Mouse (Mus musculus) liver, embryonic 16.5 days (tissue): Measurements from ENCODE around the gene 1110059E24Rik. TPM values are rescaled to one million over a fixed set of nuclear protein-coding genes. Genes with fewer than 3 reads are reported as not detected.

Experiments
- ATAC-seq: fragments of 200-750 bp; cut with Nextera tagmentation; 2 replicates; pipeline ENCODE4 v1.8.0; 2017; ENCODE audit warnings: low read depth, mild to moderate bottlenecking, moderate number of reproducible peaks, moderate library complexity
- H3K27ac ChIP-seq: fragments of 300-500 bp; sonication (generic); 2 replicates; pipeline ENCODE4 v1.5.1; 2014; ENCODE audit warnings: mild to moderate bottlenecking, low read length
- H3K27me3 ChIP-seq: fragments of 300-500 bp; sonication (generic); 2 replicates; pipeline ENCODE4 v1.6.1; 2014; ENCODE audit warnings: low read depth, low read length, mixed read lengths; ENCODE audit not compliant: control insufficient read depth, insufficient read depth
- H3K36me3 ChIP-seq: fragments of 300-500 bp; sonication (generic); 2 replicates; pipeline ENCODE4 v1.6.1; 2014; ENCODE audit warnings: mild to moderate bottlenecking; ENCODE audit not compliant: control insufficient read depth, insufficient read depth
- H3K4me1 ChIP-seq: fragments of 300-500 bp; sonication (generic); 2 replicates; pipeline ENCODE4 v1.6.1; 2014; ENCODE audit warnings: low read depth, low read length, mixed read lengths; ENCODE audit not compliant: control insufficient read depth
- H3K4me2 ChIP-seq: fragments of 300-500 bp; sonication (generic); 2 replicates; pipeline ENCODE4 v1.6.1; 2014; ENCODE audit warnings: low read depth, low read length, mixed read lengths
- H3K4me3 ChIP-seq: fragments of 300-500 bp; sonication (generic); 2 replicates; pipeline ENCODE4 v1.5.1; 2014; ENCODE audit warnings: low read depth, mild to moderate bottlenecking, low read length
- H3K9ac ChIP-seq: fragments of 300-500 bp; sonication (generic); 2 replicates; pipeline ENCODE4 v1.6.1; 2014; ENCODE audit warnings: low read depth, low read length
- H3K9me3 ChIP-seq: fragments of 300-500 bp; sonication (generic); replicated peaks from 2 replicates; pipeline ENCODE4 v1.6.1; 2016; ENCODE audit warnings: low read length; ENCODE audit not compliant: control insufficient read depth
- WGBS: fragments of 180-500 bp; shearing (Covaris S2); extraction: QIAGEN DNeasy Blood & Tissue Kit; methylation state at CpG from one replicate; pipeline ENCODE4 v1.1.7; 2014; ENCODE audit not compliant: insufficient replicate concordance; 5-methylcytosine and 5-hydroxymethylcytosine counted together
- polyA plus RNA-seq: library from polyadenylated mRNA; unstranded; fragments of >200 nt; fragmentation: Nextera tagmentation; extraction: Ambion mirVana; gene quantifications from 2 replicates; pipeline ENCODE4 v1.2.1, GENCODE M21; 2015

Gene 1110059E24Rik
- polyA plus RNA-seq, 1 experiment from 2014 or later: 12.7 TPM

DNA sequence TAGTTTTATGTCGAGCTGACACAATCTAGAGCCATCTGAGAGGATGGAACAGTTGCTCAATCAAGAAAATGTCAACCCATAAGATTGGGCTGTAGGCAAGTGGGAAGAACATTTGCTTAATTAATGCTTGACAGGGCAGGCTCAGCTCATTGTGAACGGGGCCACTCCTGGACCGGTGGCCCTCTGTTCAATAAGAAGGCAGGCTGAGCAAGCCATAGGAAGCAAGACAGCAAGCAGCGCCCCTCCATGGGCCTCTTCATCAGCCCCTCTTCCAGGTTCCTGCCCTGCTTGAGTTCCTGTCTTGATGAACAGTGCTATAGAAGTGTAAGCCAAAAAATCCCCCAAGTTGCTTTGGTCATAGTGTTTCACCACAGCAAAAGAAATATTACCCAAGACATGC is 65.2 kb downstream of the 1110059E24Rik start:
- H3K4me3 ChIP-seq: no peak overlapping the region
- no peaks in the 10 kb centered on the region for H3K4me1 ChIP-seq
- no peak overlapping the region for H3K9ac ChIP-seq
- H3K27ac ChIP-seq: no peak overlapping the region
- 54% methylated on average over 4 of the region's 4 CpGs for WGBS
- no peaks in the 10 kb centered on the region for H3K36me3 ChIP-seq
- no peak for ATAC-seq
- H3K27me3 ChIP-seq: no peaks in the 10 kb centered on the region
- H3K9me3 ChIP-seq: no peaks in the 10 kb centered on the region
- H3K4me2 ChIP-seq: no peak overlapping the region

DNA sequence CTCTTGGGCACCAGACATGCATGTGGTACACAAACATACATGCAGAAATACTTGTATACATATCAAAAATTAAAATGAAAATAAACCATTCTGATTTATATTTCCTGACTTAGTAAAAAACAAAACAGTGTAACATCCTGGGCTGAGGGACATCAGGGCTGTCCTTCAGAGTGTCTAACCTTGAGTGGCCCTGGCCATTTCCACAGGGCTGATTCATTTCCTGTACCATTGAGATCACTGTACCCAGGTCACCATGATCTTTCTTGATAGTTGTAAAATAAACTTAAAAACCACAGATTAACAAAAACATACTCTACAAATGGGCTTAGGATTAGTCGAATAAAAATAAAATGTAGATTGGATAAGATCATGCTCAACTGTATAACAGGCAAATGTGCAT is 66.2 kb downstream of the 1110059E24Rik start:
- no peak overlapping the region for H3K4me2 ChIP-seq
- 74% methylated on average over 1 of the region's 1 CpGs for WGBS
- no peak overlapping the region for H3K9ac ChIP-seq
- H3K9me3 ChIP-seq: no peaks in the 10 kb centered on the region
- no peaks in the 10 kb centered on the region for H3K27me3 ChIP-seq
- H3K4me1 ChIP-seq: no peaks in the 10 kb centered on the region
- H3K4me3 ChIP-seq: no peak overlapping the region
- H3K27ac ChIP-seq: no peak overlapping the region
- no peak for ATAC-seq
- H3K36me3 ChIP-seq: no peaks in the 10 kb centered on the region

DNA sequence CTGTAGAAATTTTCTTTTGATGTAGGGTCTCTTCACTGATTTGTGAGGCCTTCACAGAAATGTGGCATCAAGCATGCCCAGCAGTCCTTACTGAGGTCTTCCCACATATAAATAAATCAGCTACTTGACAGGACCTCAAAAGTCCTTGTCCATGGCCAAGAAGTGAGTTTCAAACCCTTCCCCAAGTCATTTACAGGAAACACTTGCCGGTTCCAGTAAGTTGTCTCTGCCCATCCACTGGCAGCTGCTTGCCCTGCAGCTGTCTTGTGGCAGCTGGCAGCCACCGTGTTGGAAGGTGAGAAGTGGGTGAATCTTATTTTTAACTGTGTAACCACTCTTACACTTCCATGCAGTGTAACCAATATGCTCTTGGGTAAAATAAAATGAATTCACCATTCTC is 66.9 kb downstream of the 1110059E24Rik start:
- WGBS: 34% methylated on average over 2 of the region's 2 CpGs
- no peak for ATAC-seq

DNA sequence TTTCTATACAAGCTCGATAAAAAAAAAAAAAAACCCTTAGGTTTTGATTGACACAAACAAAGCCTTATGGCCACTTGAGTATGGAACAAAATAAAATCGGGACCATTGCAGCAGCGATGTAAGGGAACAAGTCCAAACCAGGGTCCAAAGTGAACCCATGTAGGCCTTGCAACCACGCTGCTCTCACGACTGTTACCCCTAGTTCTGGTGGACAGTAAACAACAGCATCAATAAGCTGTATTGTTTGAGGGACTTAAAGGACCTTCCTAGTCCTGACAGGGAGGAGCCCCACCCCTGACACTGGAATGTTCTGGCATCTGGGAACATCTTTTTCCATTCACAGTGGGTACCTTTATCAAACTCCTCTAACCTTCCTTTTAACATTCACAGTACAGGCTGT is 68.8 kb downstream of the 1110059E24Rik start:
- no peaks in the 10 kb centered on the region for H3K9me3 ChIP-seq

More for the DNA sequence above, 66.9 kb downstream of the 1110059E24Rik start:
- Histone ChIP-seq H3K36me3 (no peaks in the 10 kb centered on the region), H3K9me3 (no peaks in the 10 kb centered on the region), H3K4me1 (no peaks in the 10 kb centered on the region), H3K9ac (no peak overlapping the region), H3K27ac (no peak overlapping the region), H3K4me3 (no peak overlapping the region), H3K27me3 (no peaks in the 10 kb centered on the region), H3K4me2 (no peak overlapping the region)

DNA sequence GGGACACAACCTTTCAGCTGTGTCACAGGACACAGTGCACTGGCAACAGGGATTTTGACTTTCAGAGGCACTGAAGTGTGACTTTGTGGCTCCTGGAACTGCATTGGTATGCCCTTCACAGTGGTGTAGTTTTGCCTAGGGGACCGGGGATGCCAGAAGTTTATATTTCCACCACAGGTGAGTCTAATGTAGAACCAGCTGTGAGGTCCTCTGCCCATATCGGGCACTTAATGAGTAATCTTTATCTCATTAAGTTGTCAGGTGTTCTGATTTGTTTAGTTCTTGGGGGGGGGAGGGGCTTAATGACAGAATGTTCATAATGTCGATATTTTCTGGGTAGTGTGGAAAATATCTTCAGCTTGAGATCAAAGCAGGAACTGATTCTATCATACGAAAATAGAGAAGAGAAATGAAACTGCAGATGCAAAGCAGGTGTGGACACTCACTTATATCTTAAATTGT is 69.2 kb downstream of the 1110059E24Rik start:
- Histone ChIP-seq H3K27me3 (no peaks in the 10 kb centered on the region), H3K4me1 (no peaks in the 10 kb centered on the region), H3K4me2 (no peak overlapping the region), H3K4me3 (no peak overlapping the region), H3K36me3 (no peaks in the 10 kb centered on the region), H3K9ac (no peak overlapping the region), H3K9me3 (no peaks in the 10 kb centered on the region), H3K27ac (no peak overlapping the region)
- no peak for ATAC-seq
- WGBS: 60% methylated on average over 4 of the region's 4 CpGs

More for the DNA sequence above, 68.8 kb downstream of the 1110059E24Rik start:
- H3K9ac ChIP-seq: no peak overlapping the region
- WGBS: 66% methylated on average over 5 of the region's 5 CpGs
- no peak overlapping the region for H3K4me2 ChIP-seq
- H3K27ac ChIP-seq: no peak overlapping the region
- no peaks in the 10 kb centered on the region for H3K36me3 ChIP-seq
- no peaks in the 10 kb centered on the region for H3K4me1 ChIP-seq
- H3K4me3 ChIP-seq: no peak overlapping the region
- ATAC-seq: no peak
- no peaks in the 10 kb centered on the region for H3K27me3 ChIP-seq

DNA sequence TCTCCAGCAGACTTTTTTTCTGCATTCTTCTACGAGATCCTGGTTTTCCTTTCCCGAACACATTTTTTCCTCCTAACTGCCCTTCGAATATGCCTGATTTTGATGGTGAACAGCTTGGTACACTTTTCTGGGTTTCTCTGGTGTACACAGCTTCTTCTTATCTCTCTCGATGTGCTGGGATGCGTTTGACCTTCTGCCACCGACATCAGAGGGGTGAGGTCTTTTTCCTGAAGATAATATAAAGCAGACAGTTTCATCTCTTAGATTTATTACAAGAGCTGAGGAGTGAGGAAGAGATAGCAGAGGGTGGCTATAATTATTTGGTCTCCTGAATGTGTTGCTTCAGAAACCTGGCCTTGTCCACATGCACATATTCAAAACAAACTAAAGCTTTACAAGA is 71.4 kb downstream of the 1110059E24Rik start:
- no peak overlapping the region for H3K4me3 ChIP-seq
- ATAC-seq: no peak
- H3K36me3 ChIP-seq: no peaks in the 10 kb centered on the region
- WGBS: 29% methylated on average over 6 of the region's 6 CpGs
- H3K9me3 ChIP-seq: no peaks in the 10 kb centered on the region
- no peak overlapping the region for H3K9ac ChIP-seq
- no peaks in the 10 kb centered on the region for H3K27me3 ChIP-seq
- no peak overlapping the region for H3K27ac ChIP-seq
- no peak overlapping the region for H3K4me2 ChIP-seq
- no peaks in the 10 kb centered on the region for H3K4me1 ChIP-seq

DNA sequence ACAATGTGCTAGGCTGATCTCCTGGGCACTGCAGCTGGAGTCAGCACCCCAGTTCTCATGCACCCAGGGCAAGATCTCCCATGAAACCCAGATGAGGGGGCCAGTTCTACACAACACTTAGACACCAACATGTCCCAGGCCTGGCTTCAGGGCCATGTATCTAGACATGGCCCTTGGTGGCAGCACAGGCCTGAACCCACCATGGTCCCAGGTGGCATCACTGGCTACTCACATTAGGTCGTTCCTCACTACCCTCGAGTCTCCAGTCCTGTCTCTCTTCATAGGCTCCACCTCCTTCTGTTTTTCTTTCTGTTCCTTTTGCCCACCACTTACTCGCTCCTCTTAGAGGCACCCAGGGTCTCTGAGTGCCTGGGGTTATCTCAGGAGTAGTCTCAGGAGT is 72.9 kb downstream of the 1110059E24Rik start:
- H3K9ac ChIP-seq: no peak overlapping the region
- no peaks in the 10 kb centered on the region for H3K4me1 ChIP-seq
- no peak overlapping the region for H3K4me3 ChIP-seq
- ATAC-seq: no peak
- H3K4me2 ChIP-seq: no peak overlapping the region
- no peaks in the 10 kb centered on the region for H3K9me3 ChIP-seq
- 75% methylated on average over 3 of the region's 3 CpGs for WGBS
- no peaks in the 10 kb centered on the region for H3K36me3 ChIP-seq
- H3K27me3 ChIP-seq: no peaks in the 10 kb centered on the region
- no peak overlapping the region for H3K27ac ChIP-seq

DNA sequence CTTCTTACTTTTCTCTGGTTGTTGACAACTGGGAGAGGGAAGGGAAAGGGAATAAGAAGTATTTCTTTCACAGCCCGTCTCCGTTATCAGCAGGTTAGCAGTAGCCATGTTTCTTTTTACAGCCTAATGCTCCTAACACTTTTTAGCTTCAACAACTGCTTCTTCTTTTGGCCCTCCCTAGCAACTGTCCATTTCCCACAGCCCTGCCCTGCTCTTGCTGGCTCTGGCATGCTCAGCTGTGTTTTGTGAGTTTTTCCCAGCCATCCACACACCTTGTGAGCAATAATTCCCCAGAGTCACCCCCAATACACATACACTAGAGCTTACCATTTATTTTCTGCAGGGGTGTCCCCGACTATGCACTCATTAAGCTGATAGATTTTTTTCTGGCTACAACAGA is 75.3 kb downstream of the 1110059E24Rik start:
- Histone ChIP-seq H3K36me3 (no peaks in the 10 kb centered on the region), H3K27me3 (no peaks in the 10 kb centered on the region), H3K27ac (no peak overlapping the region), H3K4me2 (no peak overlapping the region), H3K4me1 (no peaks in the 10 kb centered on the region), H3K9ac (no peak overlapping the region), H3K9me3 (no peaks in the 10 kb centered on the region), H3K4me3 (no peak overlapping the region)
- ATAC-seq: no peak
- WGBS: 52% methylated on average over 3 of the region's 3 CpGs

DNA sequence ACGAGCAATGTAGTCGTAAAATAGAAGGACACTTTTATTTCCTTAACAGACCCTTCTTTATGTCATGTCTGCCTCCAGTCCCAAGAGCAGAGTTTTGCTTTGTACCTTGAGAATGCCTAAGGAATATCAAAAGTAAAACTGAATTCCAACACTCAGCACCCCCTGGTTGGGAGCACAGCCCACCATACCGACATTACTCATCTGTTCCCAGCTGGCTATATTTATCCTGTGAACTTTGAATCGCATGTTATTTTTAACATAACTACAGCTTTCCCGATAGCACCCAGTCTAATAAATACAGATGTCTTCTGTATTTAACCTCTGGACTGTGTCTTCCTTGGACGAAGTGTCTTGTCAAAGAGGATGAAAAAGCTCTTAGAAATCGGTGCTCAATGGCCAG is 80.8 kb downstream of the 1110059E24Rik start:
- 69% methylated on average over 7 of the region's 7 CpGs for WGBS
- H3K4me2 ChIP-seq: no peak overlapping the region

More for the DNA sequence above, 80.8 kb downstream of the 1110059E24Rik start:
- ATAC-seq: no peak
- Histone ChIP-seq H3K9ac (no peak overlapping the region), H3K9me3 (no peaks in the 10 kb centered on the region), H3K4me3 (no peak overlapping the region), H3K27me3 (no peaks in the 10 kb centered on the region), H3K27ac (no peak overlapping the region), H3K36me3 (no peaks in the 10 kb centered on the region), H3K4me1 (peaks cover 2% of the 10 kb centered on the region; the same call in 1 of the 2 replicates)
